Mouse (Mus musculus): ENCODE results near the gene Hspa12a.

GRCm38 (mm10) chr19:58896216-58896615 is 47.2 kb downstream of the Hspa12a start:
- no peak for TF ChIP-seq POLR2A (IDR thresholded peaks at IDR 0.05; ENCODE audit: extremely low read depth, insufficient read depth, low read length)
- no peak for TF ChIP-seq CTCF (IDR thresholded peaks at IDR 0.05; ENCODE audit: low read depth, low read length)
